Mouse (Mus musculus) urinary bladder, postnatal 36 days (tissue): ENCODE measurements around the gene Tgtp2.
"Not testable (repeated sequence)": the region's sequence is repeated elsewhere in the genome, so short reads cannot be mapped to it uniquely, and the experiment has no call there.

Experiments
- DNase-seq, 2 experiments: peaks; one replicate each; pipeline ENCODE4 v3.0.0; 2022; ENCODE audit warnings: low spot score in 2 of 2, mixed read lengths in 1 of 2

The Tgtp2 gene

GRCm38 (mm10) chr11:49084875-49085274 lies 20.9 kb upstream of the Tgtp2 start:
- no peak for DNase-seq

DNA sequence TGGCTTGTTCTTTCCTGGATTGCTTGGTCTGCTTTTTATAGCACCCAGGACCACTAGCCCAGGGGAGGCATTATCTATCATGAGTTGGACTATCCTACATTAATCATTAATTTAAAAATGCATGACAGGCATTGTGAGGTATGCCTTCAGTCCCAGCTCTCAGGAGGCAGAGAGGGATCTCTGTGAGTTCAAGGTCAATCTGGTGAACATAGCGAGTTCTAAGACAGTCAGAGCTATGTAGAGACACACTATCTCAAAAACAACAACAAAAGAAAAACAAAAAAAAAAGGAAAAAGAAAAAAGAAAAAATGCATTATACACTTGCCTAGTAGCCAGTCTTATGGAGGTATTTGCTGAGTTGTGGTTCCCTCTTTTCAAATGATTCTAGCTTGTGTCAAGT lies 20.4 kb upstream of the Tgtp2 start:
- no peak for DNase-seq

- DNase-seq: no peak
Measured at GRCm38 (mm10) chr11:49083808-49084207, 19.8 kb upstream of the Tgtp2 start.

GRCm38 (mm10) chr11:49083146-49083545 lies 19.1 kb upstream of the Tgtp2 start:
- no peak for DNase-seq

GRCm38 (mm10) chr11:49081886-49082285 lies 17.9 kb upstream of the Tgtp2 start:
- no peak for DNase-seq

DNA sequence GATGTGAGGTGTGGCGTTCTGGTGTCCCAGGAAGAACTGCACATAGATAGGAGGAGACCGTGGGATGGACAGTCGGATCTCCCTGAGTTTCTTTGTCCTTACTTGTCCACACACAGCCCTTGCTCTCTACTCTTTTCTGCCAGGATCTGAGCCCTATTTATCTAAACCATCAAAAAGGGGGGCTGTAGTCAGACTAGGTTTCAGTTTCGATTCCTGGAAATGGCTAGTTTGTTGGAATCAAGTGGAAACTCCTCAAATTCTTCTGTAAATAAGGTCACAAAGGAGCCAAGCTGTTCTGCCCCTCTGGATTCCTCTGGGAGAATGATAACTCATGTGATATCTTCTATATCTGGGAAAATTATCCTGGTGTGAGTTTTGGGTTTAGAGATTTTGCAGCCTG lies 17.4 kb upstream of the Tgtp2 start:
- no peak for DNase-seq

- DNase-seq: no peak
Measured at GRCm38 (mm10) chr11:49080636-49081035, 16.6 kb upstream of the Tgtp2 start.

DNA sequence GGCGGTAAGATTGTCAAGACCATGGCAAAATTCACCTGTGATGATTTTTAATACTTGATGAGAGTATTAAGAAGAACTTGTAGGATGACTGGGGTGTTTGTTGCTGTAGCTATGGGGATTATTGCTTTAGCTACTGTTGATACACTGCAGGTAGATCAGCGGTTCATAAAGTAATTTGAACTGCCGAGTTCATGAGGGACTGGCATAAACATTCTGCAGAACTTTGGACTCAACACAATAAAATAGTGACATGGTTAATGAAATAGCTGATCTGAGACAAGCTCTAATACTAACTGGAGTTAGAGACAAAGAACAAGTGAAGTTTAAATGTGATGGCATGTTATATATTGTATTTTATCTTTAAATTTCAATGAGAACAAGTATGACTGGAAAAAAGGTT lies 14.7 kb upstream of the Tgtp2 start:
- DNase-seq: no peak

DNA sequence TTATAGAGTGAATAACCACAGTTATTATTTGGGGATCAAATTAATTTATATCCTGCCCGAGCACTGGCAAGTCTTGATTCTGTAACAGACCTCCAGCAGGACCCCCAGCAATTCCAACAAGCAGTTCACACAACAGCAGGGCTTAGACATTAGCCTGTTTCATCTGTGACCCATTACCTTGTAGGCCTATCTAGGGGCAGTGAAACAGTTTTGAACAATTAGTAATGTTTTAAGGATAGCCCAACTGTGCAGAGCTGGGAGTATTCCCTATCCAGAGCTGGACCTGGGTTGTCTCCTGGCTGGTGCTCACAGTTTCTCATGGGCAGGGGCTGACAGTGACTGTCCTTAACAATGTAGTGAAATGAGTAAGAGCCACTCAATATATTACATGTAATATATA lies 13.0 kb upstream of the Tgtp2 start:
- DNase-seq: no peak

GRCm38 (mm10) chr11:49076001-49076757 lies 12.2 kb upstream of the Tgtp2 start, which contains the start of gene Ifi47:
Gene Ifi47 (plus strand): TSS chr11:49076587.
- DNase-seq: not testable (repeated sequence)

- DNase-seq: no peak
Measured at GRCm38 (mm10) chr11:49068358-49068757, 4.4 kb upstream of the Tgtp2 start.

DNA sequence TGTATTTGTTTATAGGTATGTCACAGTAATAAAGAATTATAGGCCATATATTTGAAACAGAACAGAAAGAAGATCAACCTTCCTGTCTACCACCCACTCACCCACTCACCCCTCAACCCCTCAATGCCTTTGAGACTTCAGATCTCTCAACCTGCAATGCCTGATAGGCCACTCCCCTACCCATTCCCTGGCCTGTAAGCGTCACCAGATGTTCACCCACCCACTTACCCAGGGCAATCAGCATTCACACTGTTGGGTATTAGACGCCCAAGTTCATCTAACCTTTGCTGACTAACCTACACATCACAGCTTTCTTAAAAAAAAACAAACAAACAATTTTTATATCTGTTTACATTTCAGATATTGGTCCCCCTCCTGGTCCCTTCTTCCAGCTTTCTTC lies 2.1 kb downstream of the Tgtp2 start:
- not testable (repeated sequence) for DNase-seq

DNA sequence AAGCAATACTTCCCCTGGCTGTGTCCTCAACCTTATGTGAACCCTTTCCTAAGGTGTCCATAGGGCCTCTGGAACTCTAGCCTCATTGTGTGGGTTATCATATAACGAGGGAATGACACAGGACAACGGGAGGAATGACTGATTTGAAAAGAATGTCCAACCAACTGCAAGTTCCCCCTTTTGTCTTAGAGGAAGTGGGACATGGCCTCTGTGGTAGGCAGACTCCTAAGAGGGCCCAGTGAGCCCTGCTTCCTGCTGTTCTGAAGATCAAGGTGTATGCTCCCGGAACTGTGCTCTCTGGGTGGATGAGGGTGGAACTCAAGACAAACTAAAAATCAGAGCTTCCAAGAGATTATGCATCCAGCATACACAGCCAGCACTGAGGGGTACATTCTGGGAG lies 3.9 kb downstream of the Tgtp2 start:
- DNase-seq: not testable (repeated sequence)

GRCm38 (mm10) chr11:49051894-49052293 lies 12.1 kb downstream of the Tgtp2 start:
- not testable (repeated sequence) for DNase-seq

- not testable (repeated sequence) for DNase-seq
Measured at GRCm38 (mm10) chr11:49051093-49051891, 12.7 kb downstream of the Tgtp2 start, which contains the start of gene 9930111J21Rik2. Gene 9930111J21Rik2 (minus strand): TSS chr11:49051242.

DNA sequence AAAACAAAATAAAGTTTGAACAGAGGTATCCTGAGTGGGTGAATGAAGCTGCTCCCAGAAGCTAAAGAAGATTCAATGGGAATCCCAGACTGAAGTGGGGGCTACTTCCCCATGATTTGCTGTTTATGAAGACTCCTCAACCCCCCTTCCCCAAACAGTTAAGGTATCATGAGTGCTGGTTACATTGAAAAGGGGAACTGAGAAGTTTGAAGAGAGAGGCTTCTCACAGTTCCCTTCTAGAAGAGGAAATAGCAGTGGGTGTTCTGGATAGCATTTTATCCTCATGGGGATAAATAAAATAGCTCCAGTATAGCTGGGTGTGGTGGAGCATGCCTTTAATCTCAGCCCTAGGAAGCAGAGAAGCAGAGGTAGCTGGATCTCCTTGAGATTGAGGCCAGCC lies 13.9 kb downstream of the Tgtp2 start:
- DNase-seq: not testable (repeated sequence)

- DNase-seq: not testable (repeated sequence)
Measured at GRCm38 (mm10) chr11:49012074-49012473, 51.9 kb downstream of the Tgtp2 start.
